Mouse (Mus musculus): ENCODE measurements at regions not wholly inside any gene's neighbourhood (a gene's known extent, or its start where the extent isn't known, plus 50 kb on each side); places are given as distances from the start of the nearest gene placed in this dataset.

- ATAC-seq (replicated peaks; ENCODE audit: low FRiP score, low TSS enrichment, poor library complexity, severe bottlenecking), result no peak
Measured at GRCm38 (mm10) chr3:58183279-58183678, 231.2 kb upstream of the Tsc22d2 start.

- no peak for ATAC-seq (replicated peaks; ENCODE audit: low FRiP score, low TSS enrichment, poor library complexity, severe bottlenecking)
Measured at GRCm38 (mm10) chr3:58200462-58200861, 214.1 kb upstream of the Tsc22d2 start.

GRCm38 (mm10) chr3:58202816-58203215 is 211.7 kb upstream of the Tsc22d2 start:
- ATAC-seq (replicated peaks; ENCODE audit: low FRiP score, low TSS enrichment, poor library complexity, severe bottlenecking), result no peak

GRCm38 (mm10) chr3:58203806-58204205 is 210.7 kb upstream of the Tsc22d2 start:
- ATAC-seq (replicated peaks; ENCODE audit: low FRiP score, low TSS enrichment, poor library complexity, severe bottlenecking), result no peak

GRCm38 (mm10) chr3:58205526-58205925 is 209.0 kb upstream of the Tsc22d2 start:
- ATAC-seq (replicated peaks; ENCODE audit: low FRiP score, low TSS enrichment, poor library complexity, severe bottlenecking), result no peak

GRCm38 (mm10) chr3:58206776-58207398 is 207.6 kb upstream of the Tsc22d2 start:
- ATAC-seq (replicated peaks; ENCODE audit: low FRiP score, low TSS enrichment, poor library complexity, severe bottlenecking), result no peak

GRCm38 (mm10) chr3:58211016-58211415 is 203.5 kb upstream of the Tsc22d2 start:
- ATAC-seq (replicated peaks; ENCODE audit: low FRiP score, low TSS enrichment, poor library complexity, severe bottlenecking), result no peak

- ATAC-seq (replicated peaks; ENCODE audit: low FRiP score, low TSS enrichment, poor library complexity, severe bottlenecking), result no peak
Measured at GRCm38 (mm10) chr3:58224696-58225095, 189.8 kb upstream of the Tsc22d2 start.

GRCm38 (mm10) chr3:58226447-58227321 is 187.8 kb upstream of the Tsc22d2 start:
- ATAC-seq (replicated peaks; ENCODE audit: low FRiP score, low TSS enrichment, poor library complexity, severe bottlenecking), result no peak

- ATAC-seq (replicated peaks; ENCODE audit: low FRiP score, low TSS enrichment, poor library complexity, severe bottlenecking), result no peak
Measured at GRCm38 (mm10) chr3:58227322-58227627, 187.2 kb upstream of the Tsc22d2 start.

- ATAC-seq (replicated peaks; ENCODE audit: low FRiP score, low TSS enrichment, poor library complexity, severe bottlenecking), result no peak
Measured at GRCm38 (mm10) chr3:58228189-58228588, 186.3 kb upstream of the Tsc22d2 start.

- ATAC-seq (replicated peaks; ENCODE audit: low FRiP score, low TSS enrichment, poor library complexity, severe bottlenecking), result no peak
Measured at GRCm38 (mm10) chr3:58231746-58232145, 182.8 kb upstream of the Tsc22d2 start.

- no peak for ATAC-seq (replicated peaks; ENCODE audit: low FRiP score, low TSS enrichment, poor library complexity, severe bottlenecking)
Measured at GRCm38 (mm10) chr3:58233296-58233695, 181.2 kb upstream of the Tsc22d2 start.

GRCm38 (mm10) chr3:58234846-58235630 is 179.5 kb upstream of the Tsc22d2 start:
- ATAC-seq (replicated peaks; ENCODE audit: low FRiP score, low TSS enrichment, poor library complexity, severe bottlenecking), result no peak

- ATAC-seq (replicated peaks; ENCODE audit: low FRiP score, low TSS enrichment, poor library complexity, severe bottlenecking), result no peak
Measured at GRCm38 (mm10) chr3:58238111-58238510, 176.4 kb upstream of the Tsc22d2 start.

- ATAC-seq (replicated peaks; ENCODE audit: low FRiP score, low TSS enrichment, poor library complexity, severe bottlenecking), result no peak
Measured at GRCm38 (mm10) chr3:58240775-58241174, 173.7 kb upstream of the Tsc22d2 start.

GRCm38 (mm10) chr3:58245361-58245760 is 169.2 kb upstream of the Tsc22d2 start:
- no peak for ATAC-seq (replicated peaks; ENCODE audit: low FRiP score, low TSS enrichment, poor library complexity, severe bottlenecking)

- ATAC-seq (replicated peaks; ENCODE audit: low FRiP score, low TSS enrichment, poor library complexity, severe bottlenecking), result no peak
Measured at GRCm38 (mm10) chr3:58247989-58248388, 166.5 kb upstream of the Tsc22d2 start.

- ATAC-seq (replicated peaks; ENCODE audit: low FRiP score, low TSS enrichment, poor library complexity, severe bottlenecking), result no peak
Measured at GRCm38 (mm10) chr3:58253942-58254341, 160.6 kb upstream of the Tsc22d2 start.

- ATAC-seq (replicated peaks; ENCODE audit: low FRiP score, low TSS enrichment, poor library complexity, severe bottlenecking), result no peak
Measured at GRCm38 (mm10) chr3:58267606-58268325, 146.7 kb upstream of the Tsc22d2 start.
